Mouse (Mus musculus) bone marrow, adult 2 months (tissue): ENCODE results near the gene Nlrp6. TPM values are rescaled to one million over a fixed set of nuclear protein-coding genes. Genes with fewer than 3 reads are reported as not detected.

Experiments used
- H3K27ac ChIP-seq: fragments of 200-500 bp; 2 replicates; pipeline ENCODE4 v1.5.1; 2012; ENCODE audit warnings: low read depth, mild to moderate bottlenecking, control low read depth, inconsistent platforms, low read length; ENCODE audit not compliant: control insufficient read depth, poor library complexity, insufficient read depth
- H3K4me1 ChIP-seq: fragments of 200-500 bp; 2 replicates; pipeline ENCODE4 v1.6.1; 2011; ENCODE audit warnings: low read length; ENCODE audit not compliant: control insufficient read depth, insufficient read depth
- H3K4me3 ChIP-seq: fragments of 200-500 bp; replicated peaks from 2 replicates; pipeline ENCODE3; 2011; ENCODE audit warnings: mild to moderate bottlenecking, low read depth, low read length, control low read depth; ENCODE audit not compliant: control insufficient read depth
- CTCF ChIP-seq: fragments of 200-500 bp; IDR thresholded peaks from 2 replicates; pipeline ENCODE4 v1.5.1; 2011; ENCODE audit warnings: low read length, control low read depth; ENCODE audit not compliant: control insufficient read depth, insufficient read depth
- POLR2A ChIP-seq: fragments of 200-500 bp; IDR thresholded peaks from 2 replicates; pipeline ENCODE4 v1.6.1; 2011; ENCODE audit warnings: low read depth, mild to moderate bottlenecking, control low read depth, low read length, borderline replicate concordance; ENCODE audit not compliant: control insufficient read depth
- WGBS: fragments of 180-500 bp; shearing (Covaris S2); methylation state at CpG from one replicate; pipeline ENCODE4 v1.1.7; 2018; 5-methylcytosine and 5-hydroxymethylcytosine counted together
- polyA plus RNA-seq: library from polyadenylated mRNA; stranded (reverse); fragments of >200 nt; gene quantifications from 2 replicates; pipeline ENCODE4 v1.2.4, GENCODE M21; 2011; ENCODE audit warnings: low replicate concordance; ENCODE audit not compliant: missing spikeins, insufficient read depth, insufficient read length

Gene Nlrp6
- polyA plus RNA-seq, 1 experiment: 1.9 TPM

DNA sequence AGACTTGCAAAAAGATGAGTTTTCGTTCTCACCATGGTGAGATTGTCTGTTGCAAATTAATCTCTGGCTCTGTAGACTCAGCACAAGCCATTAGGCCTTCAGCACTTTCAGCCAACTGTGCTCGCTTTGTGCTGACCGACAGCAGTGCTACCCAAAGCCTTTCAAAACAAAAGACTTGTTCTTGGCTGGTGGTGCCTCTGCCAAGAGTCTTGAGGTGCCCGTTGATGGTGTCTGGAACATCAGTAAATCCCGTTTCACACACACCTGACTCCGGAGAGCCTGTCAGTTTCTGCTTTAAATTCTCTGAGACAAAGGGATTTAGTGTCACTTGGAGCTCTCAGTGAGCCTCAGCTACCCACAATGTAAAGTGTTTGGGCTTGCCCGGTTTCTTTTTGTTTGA, 26.7 kb upstream of the Nlrp6 start:
- no peaks in the 10 kb centered on the region for H3K4me1 ChIP-seq
- no peak overlapping the region for H3K4me3 ChIP-seq
- 92% methylated on average over 7 of the region's 7 CpGs for WGBS
- TF ChIP-seq POLR2A (no peak), CTCF (no peak)
- H3K27ac ChIP-seq: no peak overlapping the region

DNA sequence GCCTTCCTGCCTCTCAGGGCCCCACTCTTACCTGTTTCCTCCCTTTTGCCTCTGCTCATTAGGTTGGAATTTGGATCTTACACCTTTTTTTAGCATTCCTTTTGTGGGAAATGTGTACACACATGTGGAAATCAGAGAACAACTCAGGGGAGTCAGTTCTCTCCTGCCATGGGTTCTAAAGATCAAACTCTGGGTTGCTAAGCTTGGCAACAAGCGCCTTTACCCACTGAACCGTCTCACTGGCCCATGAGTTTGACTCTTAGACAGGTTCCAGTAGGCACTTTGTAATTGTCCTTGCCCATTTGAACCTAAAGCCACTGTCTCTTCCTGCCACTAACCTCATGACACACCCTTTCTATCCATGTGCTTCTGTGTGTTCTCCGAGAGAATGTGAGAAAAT, 26.1 kb upstream of the Nlrp6 start:
- Histone ChIP-seq H3K4me3 (no peak overlapping the region), H3K27ac (no peak overlapping the region), H3K4me1 (no peaks in the 10 kb centered on the region)
- TF ChIP-seq POLR2A (no peak), CTCF (no peak)
- 86% methylated on average over 3 of the region's 3 CpGs for WGBS

DNA sequence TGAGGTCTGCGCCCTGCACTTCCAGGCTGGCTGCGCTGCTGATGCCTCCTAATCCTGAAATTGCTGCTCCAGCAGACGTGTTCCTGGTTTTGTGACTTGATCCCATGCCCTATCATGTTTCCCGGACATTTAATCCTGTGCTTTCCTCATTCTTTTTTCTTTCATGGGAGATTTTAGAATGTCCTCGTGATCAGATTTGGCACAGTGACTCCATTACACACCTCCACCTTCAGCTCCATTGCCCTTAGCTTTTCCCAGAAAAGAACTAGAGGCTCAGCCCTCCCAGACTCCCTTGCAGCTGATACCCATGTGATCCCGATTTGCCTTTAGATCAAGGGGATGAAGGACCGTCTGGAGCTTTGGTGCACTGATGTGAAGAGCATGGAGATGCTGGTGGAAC, 22.8 kb upstream of the Nlrp6 start:
- Histone ChIP-seq H3K4me1 (no peaks in the 10 kb centered on the region), H3K27ac (no peak overlapping the region), H3K4me3 (no peak overlapping the region)
- no peak for TF ChIP-seq CTCF
- no peak for TF ChIP-seq POLR2A
- WGBS: 85% methylated on average over 7 of the region's 7 CpGs

DNA sequence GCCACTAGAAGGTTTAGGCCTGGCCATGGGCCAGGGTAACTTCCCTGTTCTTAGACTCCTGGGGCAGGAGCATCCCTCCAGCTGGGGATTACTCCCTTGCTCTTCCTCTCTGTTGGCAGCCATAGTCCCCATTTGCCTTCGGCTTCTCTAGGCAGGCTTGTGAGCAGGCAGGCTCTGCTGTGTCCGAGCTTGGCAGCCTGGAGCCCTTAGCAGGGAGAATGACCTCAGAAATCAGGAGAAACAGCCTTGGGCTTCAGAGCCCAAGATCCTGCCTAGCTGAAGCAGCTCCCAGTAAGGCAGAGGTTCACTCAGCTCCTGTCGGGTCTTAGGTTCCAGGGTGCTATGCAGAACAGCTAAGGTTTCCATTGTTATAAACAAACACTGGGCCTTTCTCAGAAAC, 21.6 kb upstream of the Nlrp6 start:
- TF ChIP-seq CTCF: no peak
- TF ChIP-seq POLR2A: no peak
- WGBS: 86% methylated on average over 3 of the region's 3 CpGs
- Histone ChIP-seq H3K27ac (no peak overlapping the region), H3K4me3 (no peak overlapping the region), H3K4me1 (no peaks in the 10 kb centered on the region)

DNA sequence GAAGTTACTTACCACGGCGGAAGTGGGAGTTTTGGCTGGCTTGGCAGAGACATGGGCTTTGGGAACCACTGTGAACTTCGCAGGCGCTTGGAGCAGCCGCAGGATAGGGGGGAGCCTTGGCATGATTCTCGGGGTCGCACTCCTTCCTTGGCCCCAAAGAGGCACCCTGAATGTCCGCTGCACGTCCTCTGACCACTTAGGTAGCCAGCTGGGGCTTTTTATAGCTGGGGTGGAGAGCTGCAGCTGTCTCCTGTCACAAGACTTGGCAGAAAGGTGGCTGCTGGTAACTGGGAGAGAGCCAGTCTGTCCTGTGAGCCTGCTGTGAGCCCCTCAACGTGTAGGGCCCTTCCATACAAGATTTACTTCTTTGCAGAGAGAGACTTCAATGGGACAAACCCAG, 20.5 kb upstream of the Nlrp6 start, which contains the start of gene Cox8b:
TSS of gene Cox8b (minus strand) at position 227 of the 400 bp plus-strand sequence.
- Histone ChIP-seq H3K4me1 (no peaks in the 10 kb centered on the region), H3K27ac (no peak within 1 kb of the TSS), H3K4me3 (no peak within 1 kb of the TSS)
- 81% methylated on average over 10 of the region's 10 CpGs for WGBS
- TF ChIP-seq POLR2A (no peak), CTCF (no peak)

DNA sequence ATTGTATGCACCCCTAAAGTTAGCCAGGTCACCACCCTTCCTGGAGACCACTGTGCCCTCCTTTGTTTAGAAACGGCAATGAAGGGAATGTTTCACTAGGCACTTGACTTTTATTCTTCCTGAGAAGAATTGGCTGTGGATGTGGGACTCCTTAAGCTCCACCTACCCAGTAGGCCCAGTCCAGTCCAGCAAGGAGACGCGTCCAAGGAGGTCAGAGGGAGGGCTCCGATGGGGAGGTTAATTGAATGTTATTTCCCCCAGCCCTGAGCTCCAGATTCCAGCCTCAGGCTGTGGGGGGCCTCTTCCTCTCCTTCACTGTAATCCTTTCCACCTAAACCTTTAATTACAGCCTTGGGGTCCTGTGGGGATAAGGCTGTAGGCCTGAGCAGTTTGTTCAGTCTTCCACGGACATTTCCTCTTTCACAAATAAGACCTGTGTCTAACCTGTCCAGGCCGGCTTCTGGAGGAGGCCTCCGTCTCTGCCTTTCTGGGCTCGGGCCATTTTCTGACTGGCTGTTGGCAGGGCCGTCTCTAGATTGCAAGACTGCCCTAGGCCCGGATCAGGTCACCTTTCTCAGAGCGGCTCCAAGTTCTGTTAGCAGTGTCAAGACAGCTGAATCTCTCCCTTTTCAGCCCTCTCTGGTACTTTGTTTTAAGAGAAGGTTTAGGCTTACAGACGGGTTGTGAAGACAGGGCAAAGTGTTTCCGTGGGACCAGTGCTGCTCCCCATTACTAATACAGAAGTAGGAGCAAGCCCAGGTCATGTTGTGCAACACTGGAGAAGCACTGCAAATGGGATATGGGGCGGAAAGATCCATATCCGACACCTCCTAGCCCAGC, 18.4 kb upstream of the Nlrp6 start:
- 83% methylated on average over 15 of the region's 15 CpGs for WGBS
- Histone ChIP-seq H3K27ac (no peak overlapping the region), H3K4me3 (no peak overlapping the region), H3K4me1 (no peaks in the 10 kb centered on the region)
- TF ChIP-seq CTCF (no peak), POLR2A (no peak)

DNA sequence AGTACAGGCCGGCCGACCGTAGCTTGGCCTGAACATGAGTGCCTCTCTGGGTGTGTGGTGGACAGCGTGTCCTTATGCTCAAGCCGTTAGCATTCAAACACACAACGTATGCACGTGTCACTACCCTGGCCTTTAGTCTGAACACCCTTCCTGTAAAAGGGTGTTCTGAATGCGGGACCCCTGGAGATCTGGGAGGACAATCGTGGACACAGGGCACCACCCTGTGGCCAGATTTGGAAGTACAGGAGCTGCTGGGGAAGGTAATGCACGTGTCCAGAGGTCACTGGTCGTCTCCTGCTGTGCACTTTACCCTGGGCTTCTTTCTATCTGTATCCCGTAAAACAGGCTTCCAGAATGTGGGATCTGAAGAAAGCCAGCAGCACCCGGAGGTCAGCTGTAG, 17.5 kb upstream of the Nlrp6 start:
- Histone ChIP-seq H3K4me3 (no peak overlapping the region), H3K27ac (no peak overlapping the region), H3K4me1 (no peaks in the 10 kb centered on the region)
- WGBS: 24% methylated on average over 13 of the region's 13 CpGs
- peak; percentile 93 for TF ChIP-seq CTCF
- no peak for TF ChIP-seq POLR2A

DNA sequence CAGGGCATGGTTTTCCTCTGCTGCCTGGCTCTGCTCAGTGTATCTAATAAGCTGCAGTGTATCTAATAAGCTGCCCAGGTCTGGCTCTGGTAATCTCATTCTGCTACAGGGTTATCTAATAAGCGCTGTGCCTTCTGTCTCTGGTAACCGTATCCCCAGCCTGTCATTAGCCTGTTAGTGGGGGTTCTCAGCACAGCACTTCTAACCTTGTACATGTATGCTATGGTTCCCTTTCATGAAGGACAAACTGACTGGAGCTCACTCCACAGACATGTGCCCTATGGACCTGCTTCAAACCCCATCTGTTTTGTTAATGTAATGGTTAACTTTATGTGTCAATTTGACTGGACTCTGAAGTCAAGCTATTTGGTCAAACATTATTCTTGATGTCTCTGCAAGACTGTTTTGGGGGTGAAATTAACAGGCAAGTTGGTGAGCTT, 15.0 kb upstream of the Nlrp6 start:
- Histone ChIP-seq H3K4me3 (no peak overlapping the region), H3K4me1 (no peaks in the 10 kb centered on the region), H3K27ac (no peak overlapping the region)
- WGBS: 62% methylated on average over 2 of the region's 2 CpGs
- TF ChIP-seq CTCF: no peak
- no peak for TF ChIP-seq POLR2A
